Mouse (Mus musculus): ENCODE measurements around the gene 2310011J03Rik. TPM values are rescaled to one million over a fixed set of nuclear protein-coding genes. Genes with fewer than 3 reads are reported as not detected.

Gene 2310011J03Rik
- 21.3 TPM for total RNA-seq (2023)

DNA sequence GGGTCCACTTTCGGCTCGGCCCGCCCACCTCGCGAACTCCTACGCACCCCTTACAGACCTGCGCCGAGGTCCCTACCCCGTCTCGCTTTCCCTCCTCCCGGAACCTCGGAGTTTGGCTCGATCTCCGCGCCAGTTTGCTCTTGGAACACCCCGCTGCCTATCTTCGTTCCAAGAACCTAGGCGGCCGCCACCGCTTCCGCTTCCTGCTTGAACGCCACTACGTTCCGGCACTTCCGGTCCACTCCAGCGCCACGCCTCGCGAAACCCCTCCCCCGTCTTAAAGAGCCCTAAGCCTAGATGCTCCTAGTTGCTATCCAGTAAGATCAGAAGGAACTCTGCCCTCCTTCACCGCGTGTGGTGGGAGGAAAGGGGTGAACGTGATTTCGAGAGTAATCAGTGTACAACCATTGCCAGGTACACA, at the start of gene 2310011J03Rik:
Gene 2310011J03Rik, minus strand, starts transcription at position 198 of the 421 bp plus-strand sequence.

DNA sequence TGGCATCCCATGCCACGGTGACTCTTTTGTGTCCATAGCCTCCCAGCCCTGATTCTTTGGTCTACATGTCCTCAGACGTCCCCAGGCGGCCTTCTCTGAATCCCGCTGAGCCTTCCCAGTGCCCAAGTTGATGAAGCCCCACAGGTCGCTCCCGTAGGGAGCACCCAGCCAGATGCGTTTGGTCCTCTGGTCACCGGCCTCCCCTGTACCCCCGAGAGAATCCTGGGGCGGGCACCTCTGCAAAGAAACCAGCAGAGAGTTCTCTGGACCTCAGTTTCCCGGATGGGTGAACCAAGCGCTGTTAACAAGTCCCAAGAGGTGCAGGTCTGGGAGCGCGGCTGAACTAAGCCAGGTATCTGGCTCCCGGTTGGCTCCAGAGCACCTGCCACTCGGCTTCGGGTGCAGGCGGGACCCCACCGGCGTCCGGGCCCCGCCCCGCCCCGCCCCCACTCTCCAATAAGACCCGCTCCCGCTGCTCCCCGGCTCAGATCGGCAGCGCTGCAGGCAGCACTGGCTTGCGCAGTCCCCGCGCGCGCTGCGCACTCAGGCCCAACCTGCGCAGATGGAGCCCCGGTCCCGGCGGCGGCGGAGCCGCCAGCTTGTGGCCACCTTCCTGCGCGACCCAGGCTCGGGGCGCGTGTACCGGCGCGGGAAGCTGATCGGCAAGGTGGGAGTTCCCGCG, 35.8 kb upstream of the 2310011J03Rik start, which contains the start of gene Plk5:
Gene Plk5, plus strand, starts transcription at position 459 of the 682 bp plus-strand sequence.

DNA sequence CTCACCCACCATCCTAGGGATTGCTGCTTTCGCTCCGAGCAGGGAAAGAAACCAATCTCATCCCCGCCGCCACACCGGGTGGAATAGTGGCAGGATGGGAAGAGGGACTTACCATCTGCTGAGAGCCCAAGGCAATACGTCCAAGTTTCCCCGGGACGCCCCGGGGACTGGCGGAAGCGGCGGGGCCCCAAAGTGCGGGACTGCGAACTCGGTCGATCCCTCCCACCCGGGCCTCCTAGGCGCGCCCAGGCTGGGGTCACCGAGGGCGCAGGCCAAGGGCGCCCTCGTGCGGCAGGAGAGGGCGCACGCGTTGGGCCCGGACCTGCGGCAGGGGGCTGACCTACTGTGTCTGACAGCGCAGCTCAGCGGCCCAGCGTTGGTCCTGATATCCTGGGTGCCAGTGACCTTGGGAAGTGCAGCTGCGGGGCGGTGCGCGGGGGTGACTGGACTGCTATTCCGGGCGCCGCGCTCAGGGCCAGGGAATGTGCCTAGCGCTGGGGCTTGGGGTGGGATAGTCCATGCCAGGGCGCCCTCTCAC, 28.0 kb upstream of the 2310011J03Rik start, which contains the start of gene Adamtsl5:
Gene Adamtsl5, minus strand, starts transcription at position 169 of the 538 bp plus-strand sequence.

DNA sequence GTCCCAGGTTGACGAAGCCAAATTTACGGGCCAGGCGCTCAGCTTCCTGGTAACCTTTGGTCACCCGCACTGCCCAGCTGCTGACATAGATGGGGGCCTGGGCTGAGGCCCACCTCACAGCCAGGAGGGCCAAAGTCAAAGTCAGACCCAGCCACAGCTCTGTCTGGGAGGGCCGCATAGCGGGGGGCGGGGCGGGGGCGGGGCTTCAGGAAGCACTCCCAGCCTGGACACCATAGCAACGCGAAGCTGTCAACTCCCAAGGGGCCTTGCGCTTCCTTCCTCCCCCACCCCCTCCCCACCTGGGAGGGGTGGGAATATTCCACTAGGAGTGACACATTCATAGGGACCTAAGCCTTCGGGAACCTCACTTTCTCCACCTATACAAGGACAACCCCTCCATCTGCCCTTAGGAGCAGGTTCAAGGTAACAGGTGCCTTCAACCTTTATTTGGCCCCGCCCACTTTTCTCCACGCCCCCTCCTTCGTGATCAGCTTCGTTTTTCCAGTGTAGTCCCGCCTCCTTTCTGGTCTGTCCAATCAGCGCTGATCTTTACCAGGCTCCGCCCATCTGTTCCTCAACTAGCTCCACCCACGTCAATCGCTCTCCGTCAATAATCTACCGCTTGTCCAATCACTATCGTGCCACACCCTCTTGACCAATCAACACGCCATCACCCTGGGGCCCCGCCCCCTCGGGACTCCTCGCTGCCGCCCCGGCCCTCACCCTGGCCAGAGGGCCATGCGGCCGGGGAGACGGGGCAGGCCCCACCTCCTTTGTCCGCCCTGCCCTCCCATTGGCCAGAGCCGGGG, 9.1 kb upstream of the 2310011J03Rik start, which contains the start of the genes Pcsk4 and Reep6:
Gene Pcsk4, minus strand, starts transcription at position 226 of the 809 bp plus-strand sequence.
Gene Reep6, plus strand, starts transcription at position 681 of the 809 bp plus-strand sequence.

DNA sequence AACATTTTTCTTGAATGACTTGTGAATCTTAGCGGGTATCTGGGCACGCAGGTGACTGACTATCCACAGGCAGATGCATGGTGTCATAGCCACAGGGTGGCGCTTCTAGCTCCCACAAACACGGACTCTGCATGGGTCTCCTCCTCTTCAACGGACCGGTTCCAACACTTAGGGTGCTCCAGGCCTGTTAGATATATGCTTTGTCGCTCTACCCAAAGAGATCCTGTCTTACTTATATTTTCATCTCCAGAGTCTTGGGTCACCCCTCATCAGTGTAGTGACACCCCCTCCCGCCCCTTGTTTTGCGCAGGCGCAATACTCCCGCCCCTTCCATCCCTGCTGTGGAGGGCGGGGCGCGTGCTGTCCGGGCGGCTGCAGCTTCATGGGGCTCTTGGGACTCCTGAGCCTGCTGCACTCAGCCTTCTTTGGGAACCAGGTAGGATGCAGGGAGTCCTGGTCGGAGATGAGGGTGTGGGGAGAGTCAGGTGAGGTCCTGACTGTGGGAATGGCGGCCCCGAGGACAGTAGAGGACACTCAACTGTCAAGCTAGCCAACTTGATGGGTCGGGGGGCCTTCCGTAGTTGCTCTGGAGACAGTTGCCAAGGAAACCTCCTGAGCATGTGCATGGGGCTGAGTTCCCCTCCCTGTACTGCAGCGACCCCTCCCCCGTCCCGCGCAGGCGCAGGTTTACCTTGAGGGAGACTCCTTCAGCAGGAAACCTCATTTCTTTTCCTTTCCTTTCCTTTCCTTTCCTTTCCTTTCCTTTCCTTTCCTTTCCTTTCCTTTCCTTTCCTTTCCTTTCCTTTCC, 24.5 kb downstream of the 2310011J03Rik start, which contains the start of gene Apc2:
Gene Apc2, plus strand, starts transcription at position 360 of the 808 bp plus-strand sequence.

DNA sequence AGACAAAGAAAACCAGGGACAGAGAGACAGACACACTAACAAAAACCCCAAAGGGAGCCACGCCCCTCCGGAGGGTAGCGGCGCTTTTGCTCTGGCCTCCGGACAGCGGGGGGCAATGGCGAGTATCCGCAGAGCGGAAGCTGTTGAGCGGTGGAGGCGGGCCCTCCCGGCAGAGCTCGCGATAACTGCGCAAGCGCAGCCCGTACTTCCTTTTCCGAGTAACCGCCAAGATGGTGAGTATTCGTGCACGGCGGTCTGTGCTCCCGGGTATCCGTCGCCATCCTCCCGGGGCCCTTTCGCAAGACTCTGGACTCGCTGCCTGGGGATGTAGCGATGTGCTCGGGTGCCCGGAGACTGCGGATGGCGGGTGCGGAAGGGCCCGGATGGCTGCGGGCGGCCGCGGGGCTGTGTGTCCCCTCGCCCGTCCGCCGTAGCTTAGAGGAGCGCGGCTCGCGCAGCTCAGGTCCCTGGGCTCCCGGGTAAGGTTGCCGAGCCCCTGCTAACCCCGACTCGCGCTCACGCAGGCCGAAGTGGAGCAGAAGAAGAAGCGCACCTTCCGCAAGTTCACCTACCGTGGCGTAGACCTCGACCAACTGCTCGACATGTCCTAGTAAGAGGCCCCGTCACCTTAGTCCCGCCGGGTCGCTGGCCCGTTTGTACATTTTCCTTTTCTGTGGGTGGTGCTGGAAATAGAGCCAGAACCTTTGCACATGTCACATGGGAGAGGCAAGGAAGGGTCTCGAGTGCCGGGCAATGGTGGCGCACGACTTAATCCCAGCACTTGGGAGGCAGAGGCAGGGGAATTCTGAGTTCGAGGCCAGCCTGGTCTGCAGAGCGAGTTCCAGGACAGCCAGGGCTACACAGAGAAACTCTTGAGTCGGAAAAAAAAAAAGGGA, 27.8 kb downstream of the 2310011J03Rik start, which contains the start of gene Rps15:
Gene Rps15, plus strand, starts transcription at position 203 of the 896 bp plus-strand sequence.

Other genes with a start within 250 kb of the 2310011J03Rik start
- 115 TPM for gene Sbno2, start 215.0 kb downstream of the 2310011J03Rik start, total RNA-seq (2023)
- gene Stk11, start 204.7 kb downstream of the 2310011J03Rik start, total RNA-seq (2023), result 140 TPM
- gene Atp5d, start 181.9 kb downstream of the 2310011J03Rik start, total RNA-seq (2023), result 152 TPM
- 51.8 TPM for gene Cbarp, start 179.7 kb downstream of the 2310011J03Rik start, total RNA-seq (2023)
- gene Midn, start 172.3 kb downstream of the 2310011J03Rik start, total RNA-seq (2023), result 88.1 TPM
- 229 TPM for gene Cirbp, start 154.6 kb downstream of the 2310011J03Rik start, total RNA-seq (2023)
- 14.7 TPM for gene 1600002K03Rik, start 147.6 kb downstream of the 2310011J03Rik start, total RNA-seq (2023)
- 0.44 TPM for gene Efna2, start 141.1 kb downstream of the 2310011J03Rik start, total RNA-seq (2023)
- 70.1 TPM for gene Mum1, start 94.1 kb downstream of the 2310011J03Rik start, total RNA-seq (2023)
- gene Ndufs7, start 71.4 kb downstream of the 2310011J03Rik start, total RNA-seq (2023), result 83.2 TPM
- not detected for gene Gamt, start 59.5 kb downstream of the 2310011J03Rik start, total RNA-seq (2023)
- 199 TPM for gene Dazap1, start 59.1 kb downstream of the 2310011J03Rik start, total RNA-seq (2023)
- gene Rps15, start 28.1 kb downstream of the 2310011J03Rik start, total RNA-seq (2023), result 4,176 TPM
- 0.06 TPM for gene Apc2, start 24.6 kb downstream of the 2310011J03Rik start, total RNA-seq (2023)
- gene Pcsk4, start 9.0 kb upstream of the 2310011J03Rik start, total RNA-seq (2023), result 2.0 TPM
- gene Reep6, start 9.4 kb upstream of the 2310011J03Rik start, total RNA-seq (2023), result not detected
- not detected for gene Adamtsl5, start 27.9 kb upstream of the 2310011J03Rik start, total RNA-seq (2023)
- gene Plk5, start 35.9 kb upstream of the 2310011J03Rik start, total RNA-seq (2023), result not detected
- 9.0 TPM for gene Mex3d, start 67.1 kb upstream of the 2310011J03Rik start, total RNA-seq (2023)
- gene Mbd3, start 79.0 kb upstream of the 2310011J03Rik start, total RNA-seq (2023), result 81.1 TPM
- gene Uqcr11, start 86.3 kb upstream of the 2310011J03Rik start, total RNA-seq (2023), result 47.1 TPM
- gene Tcf3, start 113.1 kb upstream of the 2310011J03Rik start, total RNA-seq (2023), result 82.4 TPM
- gene Onecut3, start 174.3 kb upstream of the 2310011J03Rik start, total RNA-seq (2023), result not detected
- gene Atp8b3, start 218.6 kb upstream of the 2310011J03Rik start, total RNA-seq (2023), result not detected
- 141 TPM for gene Rexo1, start 241.0 kb upstream of the 2310011J03Rik start, total RNA-seq (2023)

Measured in CD4-positive naive resting alpha-beta T cell, adult 76 days (primary cell).